Mouse (Mus musculus): ENCODE data around the gene Epha7. TPM values are rescaled to one million over a fixed set of nuclear protein-coding genes. Genes with fewer than 3 reads are reported as not detected.

Epha7 gene
- total and polyA plus RNA-seq, 3 experiments = not detected

GRCm38 (mm10) chr4:28940710-28941109 lies 127.8 kb downstream of the Epha7 start:
- no peaks in the 10 kb centered on the region for H3K9me3 ChIP-seq (replicated peaks; ENCODE audit: insufficient read depth, low read length)
- no peak overlapping the region for H3K4me3 ChIP-seq (ENCODE audit: control insufficient read depth in 1 of 2, insufficient read depth in 1 of 2, low read depth in 2 of 2, low read length in 2 of 2)
- H3K4me1 ChIP-seq (ENCODE audit: control insufficient read depth in 1 of 2, insufficient read depth in 2 of 2, low read length in 2 of 2) = no peaks in the 10 kb centered on the region
- no peak overlapping the region for H3K9ac ChIP-seq (ENCODE audit: control insufficient read depth, low read depth, low read length, poor library complexity, severe bottlenecking)
- H3K27me3 ChIP-seq (ENCODE audit: control insufficient read depth in 1 of 2, insufficient read depth in 2 of 2, low read length in 2 of 2) = no peaks in the 10 kb centered on the region
- H3K79me2 ChIP-seq (ENCODE audit: control insufficient read depth, insufficient read depth, low read length, poor library complexity) = no peaks in the 10 kb centered on the region
- no peak overlapping the region for H3K27ac ChIP-seq (ENCODE audit: control insufficient read depth, low read depth, low read length)
- no peaks in the 10 kb centered on the region for H3K36me3 ChIP-seq (ENCODE audit: control insufficient read depth in 1 of 2, insufficient read depth in 2 of 2, low read length in 2 of 2)
- TF ChIP-seq HCFC1 (IDR thresholded peaks at IDR 0.05; ENCODE audit: low read depth, low read length) (no peak), USF2 (IDR thresholded peaks at IDR 0.05; ENCODE audit: borderline replicate concordance in 1 of 2, insufficient read depth in 1 of 2, low read depth in 1 of 2, low read length in 2 of 2) (no peak), MYB (IDR thresholded peaks at IDR 0.05; ENCODE audit: low read depth, low read length) (no peak), NELFE (IDR thresholded peaks at IDR 0.05; ENCODE audit: low read depth, low read length) (no peak), CHD2 (IDR thresholded peaks at IDR 0.05; ENCODE audit: low read length) (no peak), POLR2A (IDR thresholded peaks at IDR 0.05; ENCODE audit: control insufficient read depth in 1 of 2, insufficient read depth in 1 of 2, low read depth in 1 of 2, low read length in 2 of 2, poor library complexity in 1 of 2) (no peak), KAT2A (conservative IDR thresholded peaks at IDR 0.05; ENCODE audit: low read depth, low read length) (no peak), MYC (IDR thresholded peaks at IDR 0.05; ENCODE audit: low read depth, low read length) (no peak)
- no peak for DNase-seq (ENCODE audit: low read depth, low spot score)

- no peak for TF ChIP-seq NELFE (IDR thresholded peaks at IDR 0.05; ENCODE audit: low read depth, low read length)
- TF ChIP-seq BHLHE40 (IDR thresholded peaks at IDR 0.05; ENCODE audit: borderline replicate concordance, low read depth, low read length) = no peak
- no peak for TF ChIP-seq CHD2 (IDR thresholded peaks at IDR 0.05; ENCODE audit: low read length)
- no peak for TF ChIP-seq GABPA (IDR thresholded peaks at IDR 0.05; ENCODE audit: low read depth, low read length)
- no peak for TF ChIP-seq HCFC1 (IDR thresholded peaks at IDR 0.05; ENCODE audit: low read depth, low read length)
- no peak for TF ChIP-seq MAZ (IDR thresholded peaks at IDR 0.05; ENCODE audit: low read depth, low read length)
- no peak for TF ChIP-seq TAL1 (IDR thresholded peaks at IDR 0.05; ENCODE audit: low read length)
- TF ChIP-seq MYC (IDR thresholded peaks at IDR 0.05; ENCODE audit: low read depth, low read length) = no peak
- TF ChIP-seq ZC3H11A (IDR thresholded peaks at IDR 0.05; ENCODE audit: low read depth, low read length) = no peak
- TF ChIP-seq ETS1 (IDR thresholded peaks at IDR 0.05; ENCODE audit: low read depth, low read length) = no peak
- no peak for TF ChIP-seq USF1 (IDR thresholded peaks at IDR 0.05; ENCODE audit: low read depth, low read length)
- no peak for TF ChIP-seq MAX (IDR thresholded peaks at IDR 0.05; ENCODE audit: low read length)
- TF ChIP-seq UBTF (IDR thresholded peaks at IDR 0.05; ENCODE audit: borderline replicate concordance, insufficient read depth, low read depth, low read length) = no peak
- no peak for TF ChIP-seq TBP (IDR thresholded peaks at IDR 0.05; ENCODE audit: low read depth, low read length)
- Histone ChIP-seq H3K27ac (ENCODE audit: control insufficient read depth, low read depth, low read length) (no peak overlapping the region), H3K4me3 (ENCODE audit: control insufficient read depth in 1 of 2, insufficient read depth in 1 of 2, low read depth in 2 of 2, low read length in 2 of 2) (no peak overlapping the region), H3K36me3 (ENCODE audit: control insufficient read depth in 1 of 2, insufficient read depth in 2 of 2, low read length in 2 of 2) (no peaks in the 10 kb centered on the region), H3K9me3 (replicated peaks; ENCODE audit: insufficient read depth, low read length) (no peaks in the 10 kb centered on the region), H3K79me2 (ENCODE audit: control insufficient read depth, insufficient read depth, low read length, poor library complexity) (no peaks in the 10 kb centered on the region), H3K4me1 (ENCODE audit: control insufficient read depth in 1 of 2, insufficient read depth in 2 of 2, low read length in 2 of 2) (no peaks in the 10 kb centered on the region), H3K27me3 (ENCODE audit: control insufficient read depth in 1 of 2, insufficient read depth in 2 of 2, low read length in 2 of 2) (no peaks in the 10 kb centered on the region), H3K9ac (ENCODE audit: control insufficient read depth, low read depth, low read length, poor library complexity, severe bottlenecking) (no peak overlapping the region)
- DNase-seq (ENCODE audit: low read depth, low spot score) = no peak
These were observed 131.3 kb downstream of the Epha7 start for GRCm38 (mm10) chr4:28944237-28944636.

Data from MEL (cell line).